Mouse (Mus musculus) liver, adult 2 months (tissue): ENCODE measurements around the gene Haus5. TPM values are rescaled to one million over a fixed set of nuclear protein-coding genes. Genes with fewer than 3 reads are reported as not detected.

Experiments used
- DNase-seq: peaks from one replicate; pipeline ENCODE4 v3.0.0-alpha.2; 2011; ENCODE audit warnings: low read depth, low spot score; ENCODE audit errors: extremely low read depth
- H3K27ac ChIP-seq: fragments of 200-500 bp; replicated peaks from 2 replicates; pipeline ENCODE4 v1.5.1; 2012; ENCODE audit warnings: low read depth, mild to moderate bottlenecking, control low read depth, inconsistent platforms, low read length; ENCODE audit not compliant: insufficient read depth
- H3K27me3 ChIP-seq: fragments of 200-500 bp; 2 replicates; pipeline ENCODE4 v1.6.1; 2012; ENCODE audit warnings: mild to moderate bottlenecking, moderate library complexity, low read length, inconsistent platforms; ENCODE audit not compliant: control insufficient read depth, insufficient read depth
- H3K36me3 ChIP-seq: fragments of 200-500 bp; 2 replicates; pipeline ENCODE4 v1.6.1; 2012; ENCODE audit warnings: low read length, inconsistent platforms; ENCODE audit not compliant: control insufficient read depth, insufficient read depth
- H3K4me1 ChIP-seq: fragments of 200-500 bp; 2 replicates; pipeline ENCODE4 v1.6.1; 2011; ENCODE audit warnings: low read length; ENCODE audit not compliant: control insufficient read depth, insufficient read depth
- H3K4me3 ChIP-seq: fragments of 200-500 bp; 2 replicates; pipeline ENCODE4 v1.5.1; 2011; ENCODE audit warnings: low read depth, mild to moderate bottlenecking, control low read depth, low read length, moderate library complexity; ENCODE audit not compliant: insufficient read depth
- H3K79me2 ChIP-seq: fragments of 200-500 bp; 2 replicates; pipeline ENCODE4 v1.6.1; 2012; ENCODE audit warnings: inconsistent platforms, mild to moderate bottlenecking, low read length, moderate library complexity; ENCODE audit not compliant: control insufficient read depth, insufficient read depth
- H3K9ac ChIP-seq: fragments of 200-500 bp; 2 replicates; pipeline ENCODE4 v1.6.1; 2012; ENCODE audit warnings: low read depth, mild to moderate bottlenecking, control low read depth, inconsistent platforms, low read length
- CTCF ChIP-seq: fragments of 200-500 bp; IDR thresholded peaks from 2 replicates; pipeline ENCODE4 v1.5.1; 2011; ENCODE audit warnings: low read depth, low read length, control low read depth
- POLR2A ChIP-seq: fragments of 200-500 bp; IDR thresholded peaks from 2 replicates; pipeline ENCODE4 v1.6.1; 2011; ENCODE audit warnings: low read length, control low read depth; ENCODE audit not compliant: insufficient read depth; ENCODE audit errors: extremely low read depth
- WGBS: fragments of 180-500 bp; shearing (Covaris S2); methylation state at CpG from one replicate; pipeline ENCODE4 v1.1.7; 2018; 5-methylcytosine and 5-hydroxymethylcytosine counted together
- polyA plus RNA-seq: library from polyadenylated mRNA; depleted of rRNA; stranded (reverse); fragments of >200 nt; gene quantifications from 2 replicates; pipeline ENCODE4 v1.2.3, GENCODE M21; 2012; rRNA removed
- total RNA-seq: library from RNA; depleted of rRNA; stranded (reverse); fragments of >200 nt; gene quantifications from 2 replicates; pipeline ENCODE4 v1.2.3, GENCODE M21; 2014; rRNA removed

Haus5 gene
- total RNA-seq (4.6 and 4.7 TPM in 2 replicates), polyA plus RNA-seq (3.7 and 5.3 TPM in 2 replicates)

- H3K4me3 ChIP-seq = peak within 1 kb of the TSS; percentile 64
- WGBS = 1% methylated on average over 34 of the region's 34 CpGs
- peak; percentile 81 for DNase-seq
Observed at GRCm38 (mm10) chr7:30664529-30665200, at the start of gene Haus5. TSS of gene Haus5 (minus strand) at chr7:30664994.

DNA sequence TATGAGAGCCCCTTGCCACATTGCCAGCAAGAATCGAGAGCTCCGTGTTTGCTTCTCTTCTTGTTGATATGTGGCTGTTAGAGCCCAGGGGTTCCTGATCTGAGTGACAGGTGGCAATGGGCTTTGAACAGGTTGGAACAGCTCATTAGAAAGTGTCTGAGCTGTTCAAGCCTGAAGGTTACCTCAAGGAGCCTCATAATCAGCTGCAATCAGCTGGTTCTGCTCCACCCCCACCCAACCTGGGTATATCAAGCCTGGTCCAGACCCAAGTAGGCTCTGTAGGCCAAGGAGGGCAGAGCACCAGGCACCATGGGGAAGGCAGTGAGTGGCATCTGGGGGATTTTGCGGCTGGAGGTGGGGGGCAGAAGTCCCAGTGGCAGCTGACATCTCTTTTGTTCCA, 47.1 kb upstream of the Haus5 start, which contains the start of gene Atp4a:
Gene Atp4a (plus strand): TSS at position 268 of the 400 bp plus-strand sequence.
- no peak within 1 kb of the TSS for H3K9ac ChIP-seq
- peaks cover 1% of the 10 kb centered on the region; the same call in 1 of the 2 replicates for H3K4me1 ChIP-seq
- no peaks in the 10 kb centered on the region for H3K36me3 ChIP-seq
- WGBS = 88% methylated on average over 3 of the region's 3 CpGs
- no peaks in the 10 kb centered on the region for H3K79me2 ChIP-seq
- H3K27ac ChIP-seq = no peak within 1 kb of the TSS
- no peaks in the 10 kb centered on the region for H3K27me3 ChIP-seq
- no peak for DNase-seq
- no peak within 1 kb of the TSS for H3K4me3 ChIP-seq
- TF ChIP-seq POLR2A (no peak), CTCF (no peak)

More at GRCm38 (mm10) chr7:30664529-30665200, at the start of gene Haus5:
- TF ChIP-seq CTCF (no peak), POLR2A (no peak)
- Histone ChIP-seq H3K79me2 (no peaks in the 10 kb centered on the region), H3K36me3 (no peaks in the 10 kb centered on the region), H3K4me1 (peaks cover 3% of the 10 kb centered on the region; the same call in 1 of the 2 replicates), H3K9ac (peak within 1 kb of the TSS; percentile 62), H3K27ac (no peak within 1 kb of the TSS), H3K27me3 (no peaks in the 10 kb centered on the region)

DNA sequence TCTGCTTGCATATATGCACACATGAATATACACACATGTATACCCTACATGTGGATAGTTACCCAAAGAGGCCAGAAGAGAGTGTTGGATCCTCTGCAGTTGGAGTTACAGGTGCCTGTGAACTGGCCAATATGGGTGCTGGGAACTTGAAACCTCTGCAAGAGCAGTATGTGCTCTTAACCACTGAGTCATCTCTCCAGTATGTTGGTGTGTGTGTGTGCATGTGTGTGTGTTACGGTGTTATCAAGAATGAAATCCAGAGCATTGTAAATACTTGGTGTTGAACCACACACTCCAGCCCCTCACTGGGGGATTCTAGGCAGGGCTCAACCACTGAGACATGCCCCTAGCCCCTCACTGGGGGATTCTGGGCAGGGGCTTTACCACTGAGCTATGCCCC, 42.6 kb upstream of the Haus5 start:
- 97% methylated on average over 1 of the region's 1 CpGs for WGBS
- Histone ChIP-seq H3K4me3 (no peak overlapping the region), H3K79me2 (no peaks in the 10 kb centered on the region), H3K4me1 (peaks cover 9% of the 10 kb centered on the region; the same call in 1 of the 2 replicates), H3K36me3 (no peaks in the 10 kb centered on the region), H3K27me3 (no peaks in the 10 kb centered on the region), H3K27ac (no peak overlapping the region), H3K9ac (no peak overlapping the region)
- no peak for DNase-seq
- TF ChIP-seq POLR2A (no peak), CTCF (no peak)

DNA sequence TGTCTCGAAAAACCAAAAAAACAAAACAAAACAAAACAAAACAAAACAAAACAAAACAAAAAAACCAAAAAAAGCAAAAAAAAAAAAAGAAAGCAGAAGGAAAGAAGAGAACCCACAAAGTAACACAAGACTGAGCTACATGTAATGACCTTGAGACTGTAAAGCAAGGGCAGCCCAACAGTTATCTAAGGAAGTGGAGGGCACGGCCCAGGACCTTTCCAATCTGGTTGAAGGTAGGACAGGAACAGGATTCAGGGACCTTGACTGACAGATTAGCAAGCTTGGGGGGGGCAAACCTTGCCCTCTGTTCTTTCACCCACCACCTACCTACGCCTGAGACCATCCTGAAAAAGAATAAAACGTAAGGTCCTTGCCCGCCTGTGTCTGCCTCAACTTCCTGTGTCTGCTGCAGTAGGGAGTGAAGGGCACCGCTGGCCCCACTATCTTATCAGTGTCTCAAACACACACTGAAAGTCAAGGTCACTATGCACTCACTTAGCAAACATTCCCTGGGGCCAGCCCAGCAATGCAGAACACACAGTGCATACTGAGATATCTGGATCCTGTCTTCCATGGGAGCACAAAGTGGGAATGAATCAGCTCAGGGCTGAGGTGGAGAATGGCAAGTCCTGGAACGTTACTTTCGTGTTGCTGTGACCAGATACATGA, 41.6 kb upstream of the Haus5 start:
- Histone ChIP-seq H3K27ac (peak overlapping the region; percentile 14; the same call in 1 of the 2 replicates), H3K4me3 (no peak overlapping the region), H3K79me2 (no peaks in the 10 kb centered on the region), H3K4me1 (peaks cover 9% of the 10 kb centered on the region; the same call in 1 of the 2 replicates), H3K9ac (no peak overlapping the region), H3K36me3 (no peaks in the 10 kb centered on the region), H3K27me3 (no peaks in the 10 kb centered on the region)
- DNase-seq = peak; percentile 85
- WGBS = 16% methylated on average over 8 of the region's 8 CpGs
- TF ChIP-seq POLR2A (no peak), CTCF (no peak)

- Histone ChIP-seq H3K79me2 (no peaks in the 10 kb centered on the region), H3K36me3 (no peaks in the 10 kb centered on the region), H3K4me1 (no peaks in the 10 kb centered on the region), H3K4me3 (no peak within 1 kb of the TSS), H3K27ac (no peak within 1 kb of the TSS), H3K9ac (no peak within 1 kb of the TSS), H3K27me3 (no peaks in the 10 kb centered on the region)
- TF ChIP-seq POLR2A (no peak), CTCF (no peak)
- WGBS = 74% methylated on average over 9 of the region's 9 CpGs
- DNase-seq = no peak
Observed at GRCm38 (mm10) chr7:30698589-30698988, 33.8 kb upstream of the Haus5 start, which contains the start of gene 2200002J24Rik. TSS of gene 2200002J24Rik (plus strand) at chr7:30698926.
